Mouse (Mus musculus) kidney, embryonic 14.5 days (tissue): ENCODE results near the gene Timm44. TPM values are rescaled to one million over a fixed set of nuclear protein-coding genes. Genes with fewer than 3 reads are reported as not detected.

Experiments used
- ATAC-seq: fragments of 200-750 bp; cut with Nextera tagmentation; 2 replicates; pipeline ENCODE4 v1.8.0; 2017; ENCODE audit warnings: moderate number of reproducible peaks, mild to moderate bottlenecking, moderate TSS enrichment, moderate library complexity; ENCODE audit not compliant: low FRiP score, low TSS enrichment
- H3K27ac ChIP-seq: fragments of 300-500 bp; sonication (generic); 2 replicates; pipeline ENCODE4 v1.5.1; 2014; ENCODE audit warnings: low read depth, mild to moderate bottlenecking, low read length, moderate library complexity, mixed read lengths
- H3K27me3 ChIP-seq: fragments of 300-500 bp; sonication (generic); 2 replicates; pipeline ENCODE4 v1.6.1; 2014; ENCODE audit warnings: mild to moderate bottlenecking, low read length; ENCODE audit not compliant: control insufficient read depth, insufficient read depth
- H3K36me3 ChIP-seq: fragments of 300-500 bp; sonication (generic); 2 replicates; pipeline ENCODE4 v1.6.1; 2014; ENCODE audit warnings: low read length, mixed read lengths; ENCODE audit not compliant: control insufficient read depth, insufficient read depth
- H3K4me1 ChIP-seq: fragments of 300-500 bp; sonication (generic); 2 replicates; pipeline ENCODE4 v1.6.1; 2014; ENCODE audit warnings: low read length, mixed read lengths; ENCODE audit not compliant: control insufficient read depth, insufficient read depth
- H3K4me2 ChIP-seq: fragments of 300-500 bp; sonication (generic); replicated peaks from 2 replicates; pipeline ENCODE4 v1.6.1; 2014; ENCODE audit warnings: low read depth, mild to moderate bottlenecking, low read length
- H3K4me3 ChIP-seq: fragments of 300-500 bp; sonication (generic); 2 replicates; pipeline ENCODE4 v1.5.1; 2014; ENCODE audit warnings: mild to moderate bottlenecking, low read length
- H3K9ac ChIP-seq: fragments of 300-500 bp; sonication (generic); 2 replicates; pipeline ENCODE4 v1.6.1; 2014; ENCODE audit warnings: low read depth, mild to moderate bottlenecking, low read length, moderate library complexity
- H3K9me3 ChIP-seq: fragments of 300-500 bp; sonication (generic); 2 replicates; pipeline ENCODE4 v1.6.1; 2016; ENCODE audit warnings: low read length; ENCODE audit not compliant: control insufficient read depth
- WGBS: fragments of 180-500 bp; shearing (Covaris S2); extraction: QIAGEN DNeasy Blood & Tissue Kit; methylation state at CpG from one replicate; pipeline ENCODE4 v1.1.7; 2014; 5-methylcytosine and 5-hydroxymethylcytosine counted together
- polyA plus RNA-seq: library from polyadenylated mRNA; unstranded; fragments of >200 nt; fragmentation: Nextera tagmentation; extraction: Ambion mirVana; gene quantifications from 2 replicates; pipeline ENCODE4 v1.2.1, GENCODE M21; 2014

Gene Timm44
- polyA plus RNA-seq, 1 experiment from 2014 or later = 81.2 TPM

DNA sequence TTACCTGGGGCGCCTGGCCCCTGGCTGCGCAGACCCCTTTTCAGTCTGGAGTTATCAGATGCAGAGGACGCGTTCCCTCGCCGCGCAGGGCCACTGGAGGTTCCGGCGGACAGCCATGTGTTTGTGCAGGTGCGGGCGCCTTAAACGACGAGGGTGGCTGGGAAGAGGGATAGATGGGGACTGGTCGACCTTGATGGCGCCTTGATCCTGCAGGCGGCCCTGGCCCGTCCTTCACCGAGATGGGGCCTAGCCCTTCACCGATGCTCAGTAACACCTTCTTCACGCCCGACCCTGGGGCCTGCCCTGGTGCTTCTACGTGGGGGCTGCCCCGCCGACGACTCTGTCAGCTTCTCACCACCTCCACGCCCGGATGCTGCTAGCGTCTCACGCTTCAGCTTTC lies 26.5 kb downstream of the Timm44 start:
- Histone ChIP-seq H3K27ac (peak overlapping the region; percentile 17; the same call in 1 of the 2 replicates), H3K9me3 (no peaks in the 10 kb centered on the region)

DNA sequence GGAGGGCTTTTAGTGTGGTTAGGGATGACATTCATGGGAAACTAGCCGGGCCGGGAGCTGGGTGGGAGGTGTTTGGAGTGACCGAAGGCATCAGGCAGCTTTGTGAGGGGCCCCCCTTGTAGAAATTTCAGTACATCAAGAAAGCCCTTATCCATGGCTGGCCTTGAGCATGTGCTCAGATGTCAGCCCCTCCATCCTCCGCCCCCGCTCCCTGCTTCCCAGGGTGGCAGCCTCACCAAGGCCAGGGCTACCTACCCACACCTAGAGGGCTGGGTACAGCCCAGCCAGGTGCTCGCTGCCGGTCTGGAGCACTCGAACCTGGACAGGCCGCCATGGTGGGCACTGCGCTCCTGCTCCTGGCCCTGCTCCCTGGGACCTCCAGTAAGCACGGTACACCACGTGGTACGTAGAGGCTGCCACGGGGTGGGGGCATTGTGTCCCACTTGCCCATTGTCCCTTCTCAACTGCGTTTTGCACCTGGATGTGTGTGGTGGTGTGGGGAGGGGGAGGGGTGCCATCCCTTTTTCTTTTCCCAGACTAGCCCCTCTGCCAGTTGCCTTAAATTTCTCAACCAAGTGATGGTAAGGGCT lies 27.7 kb downstream of the Timm44 start, which contains the start of gene Tgfbr3l:
TSS of gene Tgfbr3l (plus strand) at position 264 of the 590 bp plus-strand sequence.
- Histone ChIP-seq H3K4me1 (no peaks in the 10 kb centered on the region; the same call in 1 of the 2 replicates), H3K9ac (no peak within 1 kb of the TSS), H3K4me3 (no peak within 1 kb of the TSS), H3K27ac (peak within 1 kb of the TSS; percentile 17; the same call in 1 of the 2 replicates), H3K36me3 (peaks cover 55% of the 10 kb centered on the region), H3K27me3 (no peaks in the 10 kb centered on the region), H3K9me3 (no peaks in the 10 kb centered on the region), H3K4me2 (0 out of 2 replicates have a peak within 1 kb of the TSS, but pooled peaks have one; percentile 21)
- 86% methylated on average over 15 of the region's 15 CpGs for WGBS
- ATAC-seq = no peak

More for the DNA sequence above, 26.5 kb downstream of the Timm44 start:
- H3K4me3 ChIP-seq = no peak overlapping the region
- no peak for ATAC-seq
- WGBS = 12% methylated on average over 28 of the region's 29 CpGs
- H3K9ac ChIP-seq = no peak overlapping the region
- H3K4me2 ChIP-seq = peak overlapping the region; percentile 21; the same call in 1 of the 2 replicates
- H3K36me3 ChIP-seq = peaks cover 44% of the 10 kb centered on the region
- H3K27me3 ChIP-seq = no peaks in the 10 kb centered on the region
- H3K4me1 ChIP-seq = peaks cover 6% of the 10 kb centered on the region

- Histone ChIP-seq H3K4me3 (no peak overlapping the region), H3K4me2 (no peak overlapping the region), H3K4me1 (no peaks in the 10 kb centered on the region; the same call in 1 of the 2 replicates), H3K9ac (no peak overlapping the region), H3K9me3 (no peaks in the 10 kb centered on the region), H3K27me3 (no peaks in the 10 kb centered on the region), H3K36me3 (peaks cover 63% of the 10 kb centered on the region), H3K27ac (no peak overlapping the region)
- ATAC-seq = no peak
- WGBS = 91% methylated on average over 8 of the region's 8 CpGs
Measured at GRCm38 (mm10) chr8:4247241-4247640, 28.5 kb downstream of the Timm44 start.

- Histone ChIP-seq H3K4me1 (no peaks in the 10 kb centered on the region; the same call in 1 of the 2 replicates), H3K36me3 (peaks cover 77% of the 10 kb centered on the region), H3K27me3 (no peaks in the 10 kb centered on the region), H3K4me2 (no peak overlapping the region), H3K27ac (no peak overlapping the region), H3K4me3 (no peak overlapping the region), H3K9me3 (no peaks in the 10 kb centered on the region), H3K9ac (no peak overlapping the region)
- no peak for ATAC-seq
- WGBS = 85% methylated on average over 13 of the region's 13 CpGs
Measured at GRCm38 (mm10) chr8:4245737-4246136, 30.0 kb downstream of the Timm44 start.

DNA sequence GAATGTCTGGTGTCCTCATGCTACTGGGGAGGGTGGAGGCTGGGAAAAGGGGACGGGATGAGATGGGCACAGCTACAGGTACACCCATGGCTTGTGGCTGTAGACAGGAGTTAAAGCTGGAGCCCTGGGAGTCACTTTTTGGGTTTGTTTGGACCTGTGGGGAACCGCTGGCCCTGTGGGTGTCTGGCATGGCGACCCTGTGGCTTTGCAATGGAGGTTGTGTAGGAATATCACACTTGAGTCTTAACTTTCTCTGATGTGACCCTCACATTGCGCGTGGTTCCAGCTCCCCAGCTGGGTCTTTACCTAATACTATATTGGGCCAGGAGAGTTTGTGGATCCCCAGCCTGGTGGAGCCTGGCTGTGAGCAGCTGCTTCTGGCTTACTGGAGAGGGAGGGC lies 30.7 kb downstream of the Timm44 start:
- no peak overlapping the region for H3K27ac ChIP-seq
- H3K4me2 ChIP-seq = no peak overlapping the region
- no peak overlapping the region for H3K4me3 ChIP-seq
- peaks cover 77% of the 10 kb centered on the region for H3K36me3 ChIP-seq
- H3K9ac ChIP-seq = no peak overlapping the region
- H3K4me1 ChIP-seq = peaks cover 3% of the 10 kb centered on the region
- no peaks in the 10 kb centered on the region for H3K27me3 ChIP-seq
- ATAC-seq = no peak
- 93% methylated on average over 5 of the region's 5 CpGs for WGBS
- H3K9me3 ChIP-seq = no peaks in the 10 kb centered on the region

- WGBS = 11% methylated on average over 19 of the region's 19 CpGs
- Histone ChIP-seq H3K27me3 (no peaks in the 10 kb centered on the region), H3K9me3 (no peaks in the 10 kb centered on the region), H3K4me3 (peak overlapping the region; percentile 83), H3K4me1 (peaks cover 11% of the 10 kb centered on the region), H3K4me2 (peak overlapping the region; percentile 77), H3K36me3 (peaks cover 35% of the 10 kb centered on the region), H3K9ac (peak overlapping the region; percentile 81), H3K27ac (peak overlapping the region; percentile 86)
- ATAC-seq = peak; percentile 5; the same call in 1 of the 2 replicates
Measured at GRCm38 (mm10) chr8:4239193-4239890, 36.4 kb downstream of the Timm44 start.

- peaks cover 27% of the 10 kb centered on the region for H3K36me3 ChIP-seq
- peak within 1 kb of the TSS; percentile 81 for H3K9ac ChIP-seq
- peak; percentile 96 for ATAC-seq
- H3K27me3 ChIP-seq = no peaks in the 10 kb centered on the region
- H3K4me3 ChIP-seq = peak within 1 kb of the TSS; percentile 83
- H3K4me2 ChIP-seq = peak within 1 kb of the TSS; percentile 77
- peak within 1 kb of the TSS; percentile 93 for H3K27ac ChIP-seq
- H3K9me3 ChIP-seq = no peaks in the 10 kb centered on the region
- under 1% methylated on average over 61 of the region's 71 CpGs for WGBS
- H3K4me1 ChIP-seq = peaks cover 11% of the 10 kb centered on the region
Measured at GRCm38 (mm10) chr8:4238434-4239192, 37.1 kb downstream of the Timm44 start, which contains the start of the genes Map2k7 and Gm49320. Gene Map2k7 (plus strand): TSS chr8:4238740. Gene Gm49320 (plus strand): TSS chr8:4238865.

DNA sequence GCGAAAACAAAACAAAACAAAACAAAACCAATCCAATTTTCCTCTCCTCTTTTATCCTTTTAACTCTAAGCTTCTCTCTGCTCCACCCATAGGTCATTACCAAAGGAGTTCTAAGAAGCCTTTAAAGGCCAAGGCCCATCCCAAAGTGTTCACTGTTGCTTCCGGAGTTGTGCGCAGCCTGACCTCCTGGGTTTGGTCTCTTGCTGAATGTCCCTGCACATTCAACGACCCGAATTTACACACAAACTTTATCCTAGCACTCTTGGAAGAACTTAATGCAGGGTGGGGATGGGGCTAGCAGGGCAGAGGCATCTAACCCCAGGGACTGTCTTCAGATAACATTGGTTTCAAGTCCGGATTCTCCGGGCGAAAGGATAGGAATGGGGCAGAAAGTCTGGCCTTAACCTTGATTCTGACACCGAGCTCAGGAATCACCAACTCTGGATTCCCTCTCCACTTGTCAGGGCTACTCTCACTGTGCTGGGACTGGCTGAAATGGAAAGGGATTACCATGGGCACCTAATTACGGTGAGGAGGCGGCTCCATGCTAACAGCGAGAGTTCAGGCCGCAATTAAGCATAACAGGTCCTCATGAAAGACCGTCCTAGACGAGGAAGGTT lies 37.8 kb downstream of the Timm44 start:
- H3K27ac ChIP-seq = peak overlapping the region; percentile 93
- peaks cover 11% of the 10 kb centered on the region for H3K4me1 ChIP-seq
- peak overlapping the region; percentile 65 for H3K9ac ChIP-seq
- H3K9me3 ChIP-seq = no peaks in the 10 kb centered on the region
- H3K36me3 ChIP-seq = peaks cover 21% of the 10 kb centered on the region
- H3K27me3 ChIP-seq = no peaks in the 10 kb centered on the region
- H3K4me2 ChIP-seq = peak overlapping the region; percentile 53
- WGBS = 23% methylated on average over 15 of the region's 15 CpGs
- ATAC-seq = no peak; the same call in none of the 2 replicates
- peak overlapping the region; percentile 83 for H3K4me3 ChIP-seq
